In the genomic region with DNA sequence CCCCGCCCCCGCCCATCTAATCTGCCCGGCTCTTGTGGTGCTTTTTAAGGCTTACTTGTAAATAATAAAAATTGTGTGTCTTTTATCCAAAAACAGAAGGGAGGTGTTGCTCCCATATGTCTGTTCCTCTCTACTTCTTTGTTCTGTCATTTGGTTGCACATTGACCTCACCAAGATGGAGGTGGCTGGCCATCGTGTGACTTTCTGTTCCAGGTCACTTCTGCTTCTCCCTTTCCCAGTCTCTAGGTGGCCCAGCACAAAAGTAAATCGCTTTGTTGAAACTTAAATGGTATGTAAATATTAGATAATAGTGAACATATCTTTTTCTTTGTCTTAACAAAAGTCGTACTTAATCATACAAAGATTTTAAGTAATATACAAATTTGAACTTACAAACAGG, we compare ENCODE assay signal across 8 mouse cellular contexts. TPM values are rescaled to one million over a fixed set of nuclear protein-coding genes. Genes with fewer than 3 reads are reported as not detected.
A peak's percentile ranks its signal among the peaks of the same experiment; 100 is the strongest.
DNase-seq lines count a peak whose midpoint lies in the region; ATAC-seq and TF ChIP-seq lines count a peak whose summit lies in the region.

No protein-coding gene starts in this region.

- intact Hi-C loops in left cerebral cortex, postnatal 25 days (cut with DNase I) = loop anchor here (5.0 to 10.0 kb wide), 3 partner anchors 193 to 1287 kb away; a partner anchor contains a TSS

- no peaks in the 10 kb centered on the region; the same call in 1 of the 2 replicates for H3K36me3 ChIP-seq in forebrain, postnatal 0 days (ENCODE audit: insufficient read depth)
- peaks cover 15% of the 10 kb centered on the region for H3K36me3 ChIP-seq in liver, embryonic 16.5 days (ENCODE audit: control insufficient read depth, insufficient read depth)

- H3K9ac ChIP-seq in forebrain, postnatal 0 days = peak overlapping the region; percentile 74
- no peak overlapping the region for H3K9ac ChIP-seq in liver, embryonic 16.5 days (ENCODE audit: low read depth, low read length)

- H3K27ac ChIP-seq in forebrain, postnatal 0 days (ENCODE audit: low read depth, low read length) = peak overlapping the region; percentile 97
- H3K27ac ChIP-seq in liver, embryonic 16.5 days (ENCODE audit: low read length) = peak overlapping the region; percentile 94

- H3K4me2 ChIP-seq in forebrain, postnatal 0 days (ENCODE audit: low read depth) = peak overlapping the region; percentile 51
- H3K4me2 ChIP-seq in liver, embryonic 16.5 days (ENCODE audit: low read depth, low read length) = peak overlapping the region; percentile 76

- peak; percentile 22 for DNase-seq in layer of hippocampus, adult 9-11 months
- no peak for DNase-seq in layer of hippocampus, adult 18-20 months (ENCODE audit: low spot score in 2 of 2)
- peak; percentile 46 for DNase-seq in adipocyte (ENCODE audit: low spot score)
- peak; percentile 39 for DNase-seq in forebrain, postnatal 0 days
- no peak for DNase-seq in embryo, embryonic 10.5 days (ENCODE audit: low spot score)
- no peak for DNase-seq in left cerebral cortex, postnatal 25 days (ENCODE audit: low spot score in 2 of 2)
- DNase-seq in left cerebral cortex, adult 11 months (ENCODE audit: low spot score) = no peak

- peak overlapping the region; percentile 60 for H3K4me3 ChIP-seq in forebrain, postnatal 0 days (ENCODE audit: low read depth, low read length)
- H3K4me3 ChIP-seq in liver, embryonic 16.5 days (ENCODE audit: low read depth, low read length) = peak overlapping the region; percentile 74

- ATAC-seq in forebrain, postnatal 0 days = no peak
- ATAC-seq in liver, embryonic 16.5 days (ENCODE audit: low read depth) = no peak

- H3K27me3 ChIP-seq in forebrain, postnatal 0 days (ENCODE audit: insufficient read depth, low read length) = no peaks in the 10 kb centered on the region
- H3K27me3 ChIP-seq in liver, embryonic 16.5 days (ENCODE audit: control insufficient read depth, insufficient read depth, low read depth, low read length) = no peaks in the 10 kb centered on the region

- WGBS in forebrain, postnatal 0 days = 29% methylated on average over 6 of the region's 6 CpGs
- WGBS in liver, embryonic 16.5 days (ENCODE audit: insufficient replicate concordance) = 14% methylated on average over 6 of the region's 6 CpGs

- TF ChIP-seq CTCF in forebrain, postnatal 0 days (IDR thresholded peaks at IDR 0.05; ENCODE audit: low read depth) = no peak; the same call in 1 of the 2 replicates

- H3K9me3 ChIP-seq in forebrain, postnatal 0 days (ENCODE audit: low read length) = peaks cover 9% of the 10 kb centered on the region
- peaks cover 26% of the 10 kb centered on the region for H3K9me3 ChIP-seq in liver, embryonic 16.5 days (replicated peaks; ENCODE audit: control insufficient read depth, low read length)

- H3K4me1 ChIP-seq in forebrain, postnatal 0 days (ENCODE audit: insufficient read depth) = no peaks in the 10 kb centered on the region
- peaks cover 9% of the 10 kb centered on the region; the same call in 1 of the 2 replicates for H3K4me1 ChIP-seq in liver, embryonic 16.5 days (ENCODE audit: control insufficient read depth, low read depth, low read length)

RNA-seq across cellular contexts. Expression of a gene that starts 0.4 kb away (rescaled TPM):
- total RNA-seq in layer of hippocampus, adult 18-20 months (2021) = 10 to 100 TPM; 28.7 to 32.7 TPM
- 19.5 and 19.9 TPM in 2 replicates for total RNA-seq in forebrain, postnatal 0 days (2014; rRNA removed)
- 23.8 and 25.1 TPM in 2 replicates for polyA plus RNA-seq in forebrain, postnatal 0 days (2015; fragmentation: Nextera tagmentation; extraction: Ambion mirVana)
- polyA plus RNA-seq in liver, embryonic 16.5 days (2015; fragmentation: Nextera tagmentation; extraction: Ambion mirVana) = 4.7 and 5.1 TPM in 2 replicates
- total RNA-seq in left cerebral cortex, postnatal 25 days (2021) = 10 to 100 TPM; 32.8 to 36.9 TPM

Comparison
In these comparisons a context has a peak if more than half of its experiments do, and no peak if none do; other contexts are left out.
1. DNase-seq: peak in layer of hippocampus, adult 9-11 months (single experiment), adipocyte (single experiment) and forebrain, postnatal 0 days (single experiment); none in layer of hippocampus, adult 18-20 months (0 of 2), embryo, embryonic 10.5 days (single experiment), left cerebral cortex, postnatal 25 days (0 of 2) and left cerebral cortex, adult 11 months (single experiment).